Mouse (Mus musculus) liver, embryonic 11.5 days (tissue): ENCODE measurements around the gene Ifit1. TPM values are rescaled to one million over a fixed set of nuclear protein-coding genes. Genes with fewer than 3 reads are reported as not detected.
A peak's percentile ranks its signal among the peaks of the same experiment; 100 is the strongest.
"Not testable (repeated sequence)": the region's sequence is repeated elsewhere in the genome, so short reads cannot be mapped to it uniquely, and the experiment has no call there.

Experiments
- ATAC-seq: fragments of 200-750 bp; cut with Nextera tagmentation; replicated peaks from 2 replicates; pipeline ENCODE4 v1.8.0; 2017; ENCODE audit warnings: moderate number of reproducible peaks, mild to moderate bottlenecking, moderate TSS enrichment, moderate library complexity; ENCODE audit not compliant: low FRiP score
- DNase-seq: peaks from one replicate; pipeline ENCODE4 v3.0.0-alpha.2; 2017; ENCODE audit warnings: low spot score
- H3K27ac ChIP-seq: fragments of 300-500 bp; sonication (generic); 2 replicates; pipeline ENCODE4 v1.5.1; 2014; ENCODE audit warnings: mild to moderate bottlenecking, low read depth, low read length, control low read depth
- H3K27me3 ChIP-seq: fragments of 300-500 bp; sonication (generic); replicated peaks from 2 replicates; pipeline ENCODE4 v1.6.1; 2014; ENCODE audit warnings: low read length, mixed read lengths; ENCODE audit not compliant: control insufficient read depth, insufficient read depth
- H3K36me3 ChIP-seq: fragments of 300-500 bp; sonication (generic); 2 replicates; pipeline ENCODE4 v1.6.1; 2014; ENCODE audit warnings: mild to moderate bottlenecking, low read length, moderate library complexity, mixed read lengths; ENCODE audit not compliant: control insufficient read depth, insufficient read depth
- H3K4me1 ChIP-seq: fragments of 300-500 bp; sonication (generic); replicated peaks from 2 replicates; pipeline ENCODE4 v1.6.1; 2014; ENCODE audit warnings: low read length, mixed read lengths; ENCODE audit not compliant: control insufficient read depth, insufficient read depth
- H3K4me2 ChIP-seq: fragments of 300-500 bp; sonication (generic); 2 replicates; pipeline ENCODE4 v1.6.1; 2014; ENCODE audit warnings: mild to moderate bottlenecking, control low read depth, moderate library complexity
- H3K4me3 ChIP-seq: fragments of 300-500 bp; sonication (generic); 2 replicates; pipeline ENCODE4 v1.5.1; 2014; ENCODE audit warnings: low read depth, low read length, control low read depth
- H3K9ac ChIP-seq: fragments of 300-500 bp; sonication (generic); 2 replicates; pipeline ENCODE4 v1.6.1; 2014; ENCODE audit warnings: low read depth, low read length, control low read depth
- H3K9me3 ChIP-seq: fragments of 300-500 bp; sonication (generic); 2 replicates; pipeline ENCODE4 v1.6.1; 2016; ENCODE audit warnings: low read length, inconsistent platforms, mixed read lengths; ENCODE audit not compliant: control insufficient read depth
- WGBS: fragments of 180-500 bp; shearing (Covaris S2); extraction: QIAGEN DNeasy Blood & Tissue Kit; methylation state at CpG from one replicate; pipeline ENCODE4 v1.1.7; 2014; 5-methylcytosine and 5-hydroxymethylcytosine counted together
- polyA plus RNA-seq: library from polyadenylated mRNA; unstranded; fragments of >200 nt; fragmentation: Nextera tagmentation; extraction: Ambion mirVana; gene quantifications from 2 replicates; pipeline ENCODE4 v1.2.1, GENCODE M21; 2014

The Ifit1 gene
- polyA plus RNA-seq, 1 experiment from 2014 or later = 0.14 TPM

- H3K27ac ChIP-seq, DNase-seq, H3K4me3 ChIP-seq, H3K36me3 ChIP-seq, ATAC-seq, H3K9me3 ChIP-seq, H3K9ac ChIP-seq, H3K27me3 ChIP-seq, H3K4me1 ChIP-seq, H3K4me2 ChIP-seq: not testable (repeated sequence)
- WGBS = 65% methylated on average over 3 of the region's 3 CpGs
Measured at GRCm38 (mm10) chr19:34610118-34610517, 30.6 kb upstream of the Ifit1 start.

- H3K9ac ChIP-seq, H3K9me3 ChIP-seq, H3K4me1 ChIP-seq, H3K27ac ChIP-seq, ATAC-seq, H3K4me2 ChIP-seq, H3K4me3 ChIP-seq, H3K27me3 ChIP-seq, H3K36me3 ChIP-seq, DNase-seq: not testable (repeated sequence)
- WGBS = 78% methylated on average over 4 of the region's 11 CpGs
Measured at GRCm38 (mm10) chr19:34612243-34613001, 28.2 kb upstream of the Ifit1 start.

GRCm38 (mm10) chr19:34620871-34621270, 19.8 kb upstream of the Ifit1 start:
- DNase-seq (no peak), ATAC-seq (no peak)
- H3K4me2 ChIP-seq = no peak overlapping the region
- no peaks in the 10 kb centered on the region for H3K36me3 ChIP-seq
- 81% methylated on average over 5 of the region's 5 CpGs for WGBS
- H3K9ac ChIP-seq = no peak overlapping the region
- no peaks in the 10 kb centered on the region for H3K9me3 ChIP-seq
- no peak overlapping the region for H3K4me3 ChIP-seq
- H3K27me3 ChIP-seq = no peaks in the 10 kb centered on the region
- no peak overlapping the region for H3K27ac ChIP-seq
- no peaks in the 10 kb centered on the region for H3K4me1 ChIP-seq

- DNase-seq (no peak), ATAC-seq (no peak)
- H3K4me1 ChIP-seq = no peaks in the 10 kb centered on the region
- H3K27me3 ChIP-seq = no peaks in the 10 kb centered on the region
- no peaks in the 10 kb centered on the region for H3K36me3 ChIP-seq
- no peak overlapping the region for H3K9ac ChIP-seq
- no peaks in the 10 kb centered on the region for H3K9me3 ChIP-seq
- H3K4me2 ChIP-seq = no peak overlapping the region
- 89% methylated on average over 6 of the region's 6 CpGs for WGBS
- H3K4me3 ChIP-seq = no peak overlapping the region
- no peak overlapping the region for H3K27ac ChIP-seq
Measured at GRCm38 (mm10) chr19:34623781-34624180, 16.9 kb upstream of the Ifit1 start.

GRCm38 (mm10) chr19:34624663-34625062, 16.0 kb upstream of the Ifit1 start:
- ATAC-seq = no peak
- 66% methylated on average over 4 of the region's 4 CpGs for WGBS

GRCm38 (mm10) chr19:34627496-34627895, 13.2 kb upstream of the Ifit1 start:
- Histone ChIP-seq H3K9me3 (no peaks in the 10 kb centered on the region), H3K9ac (no peak overlapping the region), H3K4me3 (no peak overlapping the region), H3K36me3 (no peaks in the 10 kb centered on the region), H3K4me1 (no peaks in the 10 kb centered on the region), H3K4me2 (no peak overlapping the region), H3K27me3 (no peaks in the 10 kb centered on the region), H3K27ac (no peak overlapping the region)
- DNase-seq (no peak), ATAC-seq (no peak)
- WGBS = 58% methylated on average over 2 of the region's 2 CpGs

More at GRCm38 (mm10) chr19:34624663-34625062, 16.0 kb upstream of the Ifit1 start:
- H3K9ac ChIP-seq = no peak overlapping the region
- H3K9me3 ChIP-seq = no peaks in the 10 kb centered on the region
- H3K27me3 ChIP-seq = no peaks in the 10 kb centered on the region
- no peak for DNase-seq
- H3K4me1 ChIP-seq = no peaks in the 10 kb centered on the region
- H3K4me2 ChIP-seq = no peak overlapping the region
- H3K27ac ChIP-seq = no peak overlapping the region
- no peak overlapping the region for H3K4me3 ChIP-seq
- H3K36me3 ChIP-seq = no peaks in the 10 kb centered on the region

GRCm38 (mm10) chr19:34631487-34631886, 9.2 kb upstream of the Ifit1 start:
- DNase-seq = no peak
- no peak for ATAC-seq

GRCm38 (mm10) chr19:34633484-34633883, 7.2 kb upstream of the Ifit1 start:
- no peak for DNase-seq
- Histone ChIP-seq H3K9ac (no peak overlapping the region), H3K27ac (no peak overlapping the region), H3K4me1 (no peaks in the 10 kb centered on the region), H3K4me3 (no peak overlapping the region), H3K9me3 (no peaks in the 10 kb centered on the region), H3K27me3 (no peaks in the 10 kb centered on the region), H3K4me2 (no peak overlapping the region), H3K36me3 (no peaks in the 10 kb centered on the region)
- WGBS = 49% methylated on average over 2 of the region's 2 CpGs
- no peak for ATAC-seq

More at GRCm38 (mm10) chr19:34631487-34631886, 9.2 kb upstream of the Ifit1 start:
- H3K4me3 ChIP-seq = no peak overlapping the region
- H3K36me3 ChIP-seq = no peaks in the 10 kb centered on the region
- no peaks in the 10 kb centered on the region for H3K9me3 ChIP-seq
- H3K4me2 ChIP-seq = no peak overlapping the region
- no peak overlapping the region for H3K9ac ChIP-seq
- no peaks in the 10 kb centered on the region for H3K27me3 ChIP-seq
- H3K27ac ChIP-seq = no peak overlapping the region
- no peaks in the 10 kb centered on the region for H3K4me1 ChIP-seq

- DNase-seq (no peak), ATAC-seq (peak; percentile 56; the same call in 1 of the 2 replicates)
- H3K4me3 ChIP-seq = no peak overlapping the region
- H3K9me3 ChIP-seq = no peaks in the 10 kb centered on the region
- H3K9ac ChIP-seq = no peak overlapping the region
- 12% methylated on average over 3 of the region's 3 CpGs for WGBS
- no peaks in the 10 kb centered on the region for H3K4me1 ChIP-seq
- H3K4me2 ChIP-seq = no peak overlapping the region
- no peaks in the 10 kb centered on the region for H3K27me3 ChIP-seq
- no peaks in the 10 kb centered on the region for H3K36me3 ChIP-seq
- no peak overlapping the region for H3K27ac ChIP-seq
Measured at GRCm38 (mm10) chr19:34636933-34637557, 3.6 kb upstream of the Ifit1 start.
